Mouse (Mus musculus) right cerebral cortex, postnatal 4 days (tissue): Measurements from ENCODE around the gene Zfp541.

ENCODE experiments used
- DNase-seq: peaks from one replicate; pipeline ENCODE4 v3.0.0-alpha.2; 2022

Zfp541 gene

DNA sequence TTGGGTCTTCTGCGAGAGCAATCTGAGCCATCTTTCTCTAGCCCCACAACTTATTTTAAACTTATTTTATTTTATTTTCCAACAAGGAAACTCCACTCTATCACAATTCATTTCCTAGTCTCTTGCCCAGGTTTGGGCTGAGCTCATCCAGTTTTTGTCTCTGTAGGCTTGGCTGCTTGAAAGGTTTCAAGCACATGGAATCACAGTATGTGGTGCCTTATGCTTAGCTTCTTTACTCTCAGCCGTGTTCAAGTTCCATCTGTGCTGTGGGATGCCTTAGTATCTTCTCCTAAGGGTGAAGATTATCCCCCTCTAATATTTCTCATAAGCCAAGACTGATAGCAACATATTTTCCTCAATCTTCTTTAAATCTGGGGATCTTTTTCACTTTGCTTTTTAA, 26.0 kb downstream of the Zfp541 start:
- DNase-seq = no peak

DNA sequence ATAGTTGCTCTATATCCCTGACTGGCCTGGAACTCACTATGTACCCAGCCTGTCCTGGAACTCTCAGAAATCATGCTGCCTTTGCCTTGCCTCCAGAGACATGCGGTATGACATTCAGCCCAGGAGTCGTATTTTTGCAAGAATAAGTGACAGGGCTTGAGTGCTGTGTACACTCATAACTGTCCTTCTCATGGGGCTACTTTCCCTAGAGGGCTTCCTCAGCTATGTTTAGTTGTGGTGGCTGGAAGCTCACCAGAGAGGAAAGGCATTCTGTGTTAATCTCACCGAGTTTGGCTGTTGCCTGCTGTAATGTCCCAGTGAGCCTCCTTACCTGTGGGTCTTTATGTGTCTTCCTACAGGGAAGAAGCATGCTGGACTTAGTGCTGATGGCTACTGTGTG, 33.0 kb downstream of the Zfp541 start:
- DNase-seq = no peak

DNA sequence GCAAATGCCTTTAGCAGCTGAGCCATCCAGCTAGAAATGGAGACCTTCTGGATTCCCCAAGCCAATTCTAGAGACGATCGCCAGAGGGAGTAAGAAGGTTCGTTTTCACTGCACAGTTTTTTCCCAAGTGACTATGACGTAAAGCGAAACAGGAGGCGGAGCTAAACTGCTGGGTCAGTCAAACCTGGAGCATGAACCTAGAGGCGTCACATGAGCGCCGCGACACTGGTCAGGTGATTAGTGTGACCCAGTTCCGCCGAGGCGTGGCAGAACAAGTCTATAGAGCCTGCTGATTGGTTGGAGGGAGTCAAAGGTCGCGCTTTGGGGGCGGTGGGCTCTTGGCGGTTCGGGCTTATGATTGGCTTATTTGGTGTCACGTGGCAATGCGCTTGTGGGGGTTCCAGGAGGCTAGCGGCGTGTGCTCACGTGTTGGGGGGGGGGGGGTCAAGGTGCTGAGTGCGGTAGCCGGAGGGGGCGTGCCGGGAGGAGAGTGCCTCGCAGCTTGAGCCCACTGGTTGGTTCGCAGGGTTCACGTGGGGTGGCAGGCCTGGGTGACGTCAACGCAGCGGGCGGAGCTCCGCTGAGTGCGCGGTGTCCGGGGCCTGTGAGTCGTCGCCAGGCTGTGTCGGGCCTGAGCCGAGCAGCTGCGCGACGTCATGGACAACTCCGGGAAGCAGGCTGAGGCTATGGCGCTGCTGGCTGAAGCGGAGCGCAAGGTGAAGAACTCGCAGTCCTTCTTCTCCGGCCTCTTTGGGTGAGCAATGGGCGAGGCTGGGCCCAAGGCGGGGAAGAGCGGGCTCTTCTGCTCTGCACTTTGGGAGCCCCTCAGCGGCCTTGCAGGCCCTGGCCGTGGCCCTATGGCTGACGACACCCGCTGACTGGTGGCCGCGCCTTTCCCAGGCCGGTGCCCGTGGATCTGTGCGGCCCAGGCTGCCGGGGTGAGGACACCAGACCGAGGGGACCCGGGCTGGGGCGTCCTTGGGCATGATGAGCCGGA, 36.7 kb downstream of the Zfp541 start, which contains the start of gene Napa:
Gene Napa (plus strand): TSS at position 438 of the 997 bp plus-strand sequence.
- peak; percentile 95 for DNase-seq

DNA sequence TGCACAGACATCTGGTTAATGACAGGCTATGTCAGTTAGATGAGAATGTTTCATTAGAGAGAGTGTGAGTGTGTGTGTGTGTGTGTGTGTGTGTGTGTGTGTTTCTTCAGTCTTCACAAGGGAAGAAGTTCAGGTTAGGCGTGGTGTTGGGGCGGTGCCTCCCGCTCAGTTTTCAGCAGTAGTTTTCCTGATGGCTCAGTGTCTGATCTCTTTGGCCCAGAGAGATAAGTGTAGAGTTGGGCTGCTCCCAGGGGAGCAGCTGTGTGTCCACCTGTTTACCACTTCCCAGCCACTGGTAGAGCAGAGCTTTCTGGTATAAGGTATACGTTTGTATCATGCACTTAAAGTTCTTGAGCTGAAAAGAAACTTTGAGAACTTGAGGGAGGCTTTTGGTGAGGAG, 38.3 kb downstream of the Zfp541 start:
- DNase-seq = no peak

DNA sequence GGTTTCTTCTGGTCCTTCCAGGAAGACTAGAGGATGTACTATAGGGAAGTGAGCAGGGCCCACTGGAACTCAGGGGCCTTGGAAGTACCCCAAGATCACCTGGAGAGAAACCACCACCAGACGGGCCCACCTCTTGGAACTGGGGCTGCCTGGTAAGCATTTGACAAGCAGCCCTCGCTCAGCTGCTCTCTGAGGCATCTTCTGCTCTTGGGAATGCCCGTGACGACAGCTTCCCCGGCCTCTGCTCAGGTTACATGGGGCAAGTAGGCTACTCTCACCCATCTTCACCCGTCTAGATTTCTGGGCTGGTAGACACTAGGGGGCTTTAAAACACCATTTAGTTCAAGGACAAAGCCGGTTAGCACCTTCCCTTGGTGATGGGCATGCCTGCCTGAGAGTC, 39.5 kb downstream of the Zfp541 start:
- DNase-seq = no peak

DNA sequence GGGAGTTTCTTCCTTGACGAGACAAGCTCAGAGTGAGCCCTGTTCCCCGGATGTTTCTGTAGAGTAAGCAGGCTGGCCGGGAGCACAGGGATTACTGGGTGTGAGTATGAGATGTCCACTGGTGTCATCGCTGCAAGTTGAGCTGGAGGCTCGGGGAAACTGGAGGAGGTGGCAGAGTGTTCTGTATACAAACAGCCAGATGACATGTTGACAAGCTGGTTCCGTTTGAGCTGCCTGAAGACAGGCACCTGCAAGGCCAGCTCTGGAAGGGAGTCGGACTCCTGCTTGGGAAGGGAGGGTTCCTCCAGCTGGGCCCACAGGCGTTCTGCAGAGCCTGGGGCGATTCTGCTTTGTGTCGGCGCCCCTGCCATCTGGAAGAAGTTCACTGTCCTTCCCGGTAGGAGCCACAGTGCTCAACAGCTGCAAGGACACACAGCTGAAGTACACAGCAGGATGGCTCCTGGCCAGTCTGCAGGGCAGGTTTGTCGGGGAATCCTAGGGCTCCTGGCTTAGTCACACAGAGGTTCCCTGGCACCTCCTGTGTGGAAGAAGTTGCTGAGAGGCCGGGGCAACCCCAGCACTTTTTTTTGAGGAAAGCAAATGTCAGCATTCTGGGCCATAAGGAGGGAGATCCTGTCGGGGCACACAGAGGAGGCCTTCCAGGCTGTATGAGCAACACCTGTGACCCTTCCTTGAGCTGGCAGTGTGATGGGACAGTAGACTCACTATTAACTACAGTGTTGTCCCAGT, 40.3 kb downstream of the Zfp541 start:
- DNase-seq = no peak

DNA sequence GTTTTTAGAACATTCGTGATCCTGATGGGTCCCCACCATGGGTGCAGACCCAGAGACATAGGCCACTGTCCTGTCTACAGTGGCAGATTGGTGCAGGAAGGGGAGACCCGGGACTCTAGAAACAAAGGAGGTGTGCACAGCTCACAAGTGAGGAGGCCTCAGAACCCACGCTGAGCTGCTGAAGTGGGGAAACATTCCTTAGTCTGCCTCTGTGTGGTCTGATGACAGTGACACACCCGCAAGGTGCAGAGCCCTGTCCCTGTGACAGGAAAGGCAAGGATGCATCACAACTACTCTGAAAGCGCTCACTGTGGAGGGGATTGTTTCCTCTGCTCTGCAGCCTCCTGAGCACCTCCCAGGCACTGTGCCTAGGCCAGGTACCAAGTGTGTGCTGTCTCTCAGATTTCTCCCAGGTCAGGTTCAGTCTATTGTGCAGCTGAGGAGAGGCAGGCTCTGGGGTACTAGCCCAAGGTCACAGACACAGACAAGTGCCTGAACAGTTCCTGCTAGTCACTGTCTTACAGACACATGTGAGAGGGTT, 41.1 kb downstream of the Zfp541 start:
- DNase-seq = no peak

DNA sequence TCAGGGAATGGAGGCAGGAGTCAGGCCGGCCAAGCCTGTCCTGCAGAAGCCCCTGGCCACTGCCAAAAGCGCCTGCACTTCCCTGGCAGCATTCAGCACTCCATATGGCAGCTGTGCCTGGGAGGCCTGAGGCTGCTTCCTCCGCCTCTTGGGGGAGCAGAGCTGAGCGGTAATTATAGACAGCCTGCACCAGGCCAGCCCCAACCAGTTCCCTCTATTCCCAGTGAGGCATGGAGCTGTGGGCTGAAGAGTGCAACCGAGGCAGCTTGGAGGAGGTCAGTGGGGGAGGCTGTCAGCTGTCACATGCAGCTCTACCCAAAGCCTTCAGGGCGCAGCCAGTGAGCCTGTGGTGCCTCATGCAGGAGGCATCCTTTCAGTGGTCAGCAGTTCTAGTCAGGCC, 42.1 kb downstream of the Zfp541 start:
- peak; percentile 27 for DNase-seq

DNA sequence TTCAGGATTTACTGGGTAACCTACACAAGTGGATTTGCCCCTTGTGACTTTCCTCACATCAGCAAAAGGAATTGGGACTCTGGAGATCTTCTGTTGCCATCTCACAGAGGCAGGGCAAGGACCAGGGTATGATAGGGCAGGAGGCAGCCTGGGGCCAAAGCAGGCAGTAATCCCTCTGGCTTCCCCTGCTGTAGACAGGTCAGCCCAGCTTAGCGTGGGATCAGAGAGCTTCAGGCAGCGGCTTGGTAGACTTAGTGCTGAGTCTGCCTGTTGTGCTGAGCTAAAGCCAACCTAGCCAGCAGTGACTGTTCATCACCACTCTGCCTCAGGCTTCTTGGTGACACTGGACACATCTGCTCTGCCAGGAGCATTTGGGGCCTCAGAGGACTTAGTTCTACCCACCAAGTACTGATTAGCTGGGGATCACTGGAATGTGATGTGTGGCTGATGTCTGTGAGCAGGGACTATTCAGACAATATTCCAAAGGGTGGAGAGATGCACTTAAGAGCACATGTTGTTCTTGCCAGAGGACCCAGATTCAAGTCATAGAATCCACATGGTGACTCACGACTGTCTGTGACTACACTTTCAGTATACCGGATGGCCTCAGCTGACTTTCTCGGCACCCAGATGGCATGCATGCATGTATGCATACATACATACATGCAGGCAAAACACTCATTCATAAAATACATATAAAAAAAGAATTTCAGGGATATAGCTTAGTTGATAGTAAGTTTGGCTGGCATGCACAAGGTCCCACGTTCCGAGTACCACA, 43.2 kb downstream of the Zfp541 start:
- DNase-seq = no peak

DNA sequence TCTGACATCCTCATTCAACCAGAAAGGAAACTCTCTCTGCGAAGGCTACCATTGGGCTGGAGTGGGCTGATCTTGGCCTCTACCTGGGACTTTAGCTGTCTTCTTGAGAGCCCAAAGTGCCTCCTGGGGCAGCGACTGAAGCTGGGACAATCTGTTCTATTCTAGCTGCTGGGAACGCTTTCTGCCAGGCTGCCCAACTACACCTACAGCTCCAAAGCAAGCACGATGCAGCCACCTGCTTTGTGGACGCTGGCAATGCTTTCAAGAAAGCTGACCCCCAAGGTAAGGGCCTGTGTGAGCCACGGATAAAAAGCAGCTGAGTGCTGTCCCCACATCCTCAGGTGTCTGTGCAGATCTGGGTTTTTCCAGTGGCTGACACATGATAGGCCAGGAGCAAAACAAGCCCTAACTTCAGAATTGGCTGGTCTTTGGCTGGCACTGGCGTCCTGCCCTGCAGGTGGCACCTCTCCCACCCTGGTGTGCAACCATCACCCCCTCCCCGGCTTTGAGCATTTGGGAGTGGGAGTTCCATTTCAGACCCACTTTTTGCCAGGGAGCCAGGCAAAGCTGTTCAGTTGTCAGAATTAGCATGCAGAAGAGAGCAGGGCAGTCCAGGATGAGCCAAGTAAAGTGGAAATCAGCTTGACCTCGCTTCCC, 47.4 kb downstream of the Zfp541 start:
- DNase-seq = no peak

DNA sequence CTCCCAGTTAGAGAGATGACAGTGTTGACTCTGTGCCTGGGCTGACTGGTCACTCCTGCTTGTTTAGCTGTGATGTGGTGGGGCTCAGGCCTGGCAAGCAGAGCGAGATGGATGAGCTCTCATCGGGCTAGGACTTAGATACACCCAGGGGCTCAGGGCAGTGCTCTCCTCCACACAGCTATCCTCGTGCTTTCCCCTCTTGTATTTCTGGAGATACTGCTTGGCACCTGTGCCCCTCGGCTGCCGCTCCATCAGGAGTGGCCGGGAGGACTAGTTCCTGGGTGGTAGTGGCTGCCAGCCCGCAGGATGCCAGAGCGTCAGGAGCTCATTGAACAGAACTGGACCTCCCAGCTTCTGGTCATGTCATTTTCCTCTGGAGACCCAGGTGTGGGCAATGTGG, 48.5 kb downstream of the Zfp541 start:
- no peak for DNase-seq

DNA sequence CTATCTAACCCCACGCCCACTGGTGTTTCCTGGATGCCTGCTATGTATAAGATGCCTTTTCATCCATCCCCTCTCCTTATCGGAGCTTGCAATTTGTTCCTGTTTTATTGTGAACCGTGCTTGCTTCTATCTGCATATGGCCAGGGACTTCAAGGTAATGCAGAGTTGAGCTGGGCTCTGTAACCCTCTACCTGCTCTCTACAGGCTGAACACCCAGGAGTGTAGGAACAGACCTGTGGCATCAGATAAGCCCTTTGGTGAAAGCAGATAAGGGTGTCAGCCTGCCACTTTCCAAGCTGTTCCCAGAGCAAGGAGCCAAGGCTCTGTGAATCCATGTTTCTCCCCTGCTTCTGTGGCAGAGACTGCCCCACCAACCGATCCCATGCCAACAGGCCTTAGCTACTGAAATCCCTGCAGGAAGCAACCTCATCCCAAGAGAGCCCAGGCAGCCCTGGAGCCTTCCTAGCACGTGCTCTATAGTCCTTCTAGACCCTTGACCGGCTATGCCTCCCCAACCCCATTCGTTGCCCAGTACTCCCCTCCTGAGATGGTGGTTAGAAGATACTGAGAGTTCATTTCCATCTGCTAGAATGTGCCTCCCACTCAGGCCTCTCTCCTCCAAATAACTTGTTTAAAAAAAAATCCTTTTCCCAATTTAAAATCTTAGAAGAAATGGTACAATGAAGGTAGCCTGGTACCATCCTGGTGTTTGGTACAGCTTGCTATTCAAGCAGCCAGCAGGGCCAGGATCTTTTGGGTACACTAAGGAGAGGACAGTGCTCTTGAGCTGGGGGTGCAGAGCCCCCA, 49.9 kb downstream of the Zfp541 start:
- no peak for DNase-seq

DNA sequence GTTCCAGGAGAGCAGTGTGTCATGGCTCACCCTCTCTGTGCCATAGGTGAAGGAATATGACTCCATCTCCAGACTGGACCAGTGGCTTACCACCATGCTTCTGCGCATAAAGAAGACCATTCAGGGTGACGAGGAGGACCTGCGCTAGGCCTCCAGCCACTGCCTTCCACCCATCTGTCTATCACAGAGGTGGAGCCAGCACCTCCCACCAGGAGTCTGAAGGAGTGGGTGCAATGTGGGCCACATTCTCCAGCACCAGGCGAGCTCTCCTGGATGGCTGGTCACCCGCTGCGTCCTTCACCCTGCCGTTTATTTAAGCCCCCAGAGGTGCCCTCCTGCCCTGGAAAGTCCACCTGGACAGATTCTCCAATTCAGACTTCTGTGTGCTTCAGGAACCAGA, 54.8 kb downstream of the Zfp541 start:
- no peak for DNase-seq

DNA sequence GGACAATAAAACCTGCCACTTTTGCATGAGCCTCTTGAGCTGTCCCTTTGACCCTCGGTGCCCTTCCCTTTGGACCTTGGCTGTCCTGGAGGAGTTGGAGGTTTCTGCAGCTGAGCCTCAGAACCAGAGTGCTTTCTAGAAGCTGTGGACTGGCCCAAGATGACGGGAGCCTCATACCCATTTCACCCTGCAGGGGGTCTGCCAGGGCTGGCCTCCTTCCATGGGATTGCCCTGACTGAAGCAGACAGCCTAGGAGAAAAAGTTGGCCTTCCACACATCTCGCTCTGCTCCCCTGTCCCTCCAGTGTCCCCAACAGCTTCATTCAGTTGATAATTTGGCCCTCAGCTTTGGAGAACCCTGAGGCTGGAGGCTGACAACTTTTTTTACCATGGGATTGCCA, 55.5 kb downstream of the Zfp541 start:
- DNase-seq = no peak

DNA sequence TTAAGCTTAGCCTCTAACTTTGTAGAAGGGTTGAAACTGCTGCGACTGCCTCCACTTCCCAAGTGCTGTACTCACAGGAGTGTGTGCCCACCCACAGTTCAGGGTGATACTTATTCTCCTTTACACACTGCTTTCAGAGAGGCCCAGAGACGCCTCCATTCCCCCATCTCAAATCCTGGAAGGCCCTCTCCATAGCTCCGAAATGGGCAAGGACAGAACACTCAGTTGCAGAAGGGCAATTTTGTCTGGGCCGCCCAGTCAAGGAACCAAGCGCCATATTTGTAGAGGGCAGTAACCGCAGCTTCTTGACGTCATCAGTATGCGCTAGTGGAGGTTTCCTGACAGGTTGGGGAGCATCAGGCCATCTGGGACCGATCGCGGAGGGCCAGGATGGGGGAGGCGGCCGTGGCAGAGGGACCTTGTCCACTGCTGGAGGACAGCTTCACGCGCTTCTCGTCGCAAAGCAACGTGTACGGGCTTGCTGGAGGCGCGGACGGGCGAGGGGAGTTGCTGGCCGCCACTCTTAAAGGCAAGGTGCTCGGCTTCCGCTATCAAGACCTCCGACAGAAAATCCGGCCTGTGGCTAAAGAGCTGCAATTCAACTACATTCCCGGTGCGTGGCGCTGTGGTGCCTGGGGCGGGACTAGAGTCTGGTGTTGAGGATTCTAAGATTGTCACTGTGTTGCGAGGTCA, 58.1 kb downstream of the Zfp541 start, which contains the start of gene Kptn:
Gene Kptn (plus strand): TSS at position 327 of the 693 bp plus-strand sequence.
- DNase-seq = peak; percentile 94

DNA sequence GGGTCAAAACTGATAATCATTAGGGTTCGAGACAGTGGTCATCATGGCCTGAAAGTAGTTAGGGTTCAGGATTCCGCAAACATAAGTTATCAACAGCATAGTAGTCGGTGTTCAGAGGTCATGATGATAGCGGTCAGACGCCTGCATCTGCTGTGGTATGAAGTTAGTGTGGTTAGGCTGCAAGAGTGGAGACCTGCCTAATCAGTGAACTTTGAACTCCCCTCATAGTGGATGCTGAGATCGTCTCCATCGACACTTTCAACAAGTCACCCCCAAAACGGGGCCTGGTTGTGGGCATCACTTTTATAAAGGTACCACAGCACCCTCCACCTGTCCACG, 58.6 kb downstream of the Zfp541 start:
- no peak for DNase-seq

DNA sequence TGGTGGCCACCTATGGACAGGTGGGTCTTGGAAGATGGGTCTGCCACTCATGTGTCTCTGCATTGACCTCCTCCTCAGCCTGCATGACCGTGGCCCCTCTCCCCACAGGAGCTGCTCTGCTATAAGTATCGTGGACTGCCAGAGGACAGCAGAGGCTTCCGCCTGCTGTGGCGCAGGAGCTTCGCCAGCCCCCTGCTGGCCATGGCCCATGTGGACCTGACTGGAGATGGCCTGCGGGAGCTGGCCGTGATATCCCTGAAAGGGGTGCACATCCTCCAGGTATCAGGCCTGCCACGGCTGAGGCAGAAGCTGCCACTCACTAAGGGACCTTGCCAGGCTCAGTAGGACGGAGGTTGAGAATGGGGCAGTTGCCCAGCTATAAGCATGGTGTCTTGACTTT, 64.2 kb downstream of the Zfp541 start:
- DNase-seq = no peak

DNA sequence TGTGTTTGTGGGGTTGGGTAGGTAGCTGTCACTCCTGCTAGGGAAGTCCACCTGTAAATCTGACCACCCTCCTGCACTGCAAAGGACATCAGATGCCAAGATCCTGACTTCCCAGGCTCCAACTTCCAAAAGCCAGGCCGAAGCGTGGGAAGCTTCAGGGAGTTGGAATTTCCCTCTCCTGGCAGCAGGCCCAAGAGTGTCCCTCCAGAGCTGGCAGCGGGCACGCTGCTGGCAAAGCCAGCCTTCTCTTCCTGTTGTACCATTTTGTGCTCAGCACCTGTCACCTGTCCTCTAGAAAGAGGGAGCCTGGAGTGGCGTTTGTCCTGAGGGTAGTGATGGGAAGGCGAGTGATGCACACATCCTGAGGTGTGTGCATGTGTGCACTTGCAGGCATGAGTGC, 66.7 kb downstream of the Zfp541 start:
- DNase-seq = peak; percentile 56

DNA sequence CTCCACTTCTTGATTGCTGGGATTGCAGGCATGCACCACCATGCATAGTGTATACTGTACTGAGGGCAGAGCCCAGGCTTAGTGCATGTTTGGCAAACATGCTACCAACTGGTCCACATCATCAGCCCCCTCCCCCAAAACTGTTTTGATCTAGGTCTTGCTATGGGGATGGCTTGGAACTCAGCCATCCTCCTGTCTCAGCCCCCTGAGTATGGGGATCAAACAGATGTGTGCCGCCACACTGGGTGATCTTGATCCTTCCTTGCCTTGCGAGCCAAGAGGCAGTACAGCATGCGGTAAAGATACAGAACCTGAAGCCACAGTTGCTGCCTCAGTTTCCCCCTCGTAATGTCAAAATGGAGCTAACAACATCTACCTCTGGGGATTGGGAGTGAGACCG, 67.3 kb downstream of the Zfp541 start:
- no peak for DNase-seq

DNA sequence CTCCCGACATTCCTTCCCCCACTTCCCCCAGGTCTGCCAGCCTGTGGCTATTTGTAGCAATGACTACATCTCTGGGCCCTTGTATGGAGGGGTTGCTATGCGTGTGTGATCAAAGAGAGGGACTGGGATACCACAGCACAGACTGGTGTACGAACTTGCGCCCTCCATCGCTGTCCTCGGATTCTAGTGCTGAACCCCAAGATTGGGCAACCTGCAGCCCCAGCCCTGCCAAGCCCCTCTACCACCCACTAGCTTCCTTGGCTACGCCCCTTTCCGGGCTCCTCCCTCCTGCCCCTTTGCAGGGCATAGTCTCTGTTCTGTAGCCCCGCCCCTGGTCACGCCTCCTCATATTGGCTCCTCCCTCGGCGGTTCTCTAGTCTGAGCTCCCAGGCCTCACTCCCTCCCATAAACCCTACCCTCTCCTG, 67.8 kb downstream of the Zfp541 start, which contains the start of gene Slc8a2:
Gene Slc8a2 (plus strand): TSS at position 406 of the 425 bp plus-strand sequence.
- DNase-seq = peak; percentile 89
